Mouse (Mus musculus): Measurements from ENCODE around the gene Gm43064.
"Not testable (repeated sequence)": the region's sequence is repeated elsewhere in the genome, so short reads cannot be mapped to it uniquely, and the experiment has no call there.

Gm43064 gene

GRCm38 (mm10) chr3:103808891-103809798 is at the start of gene Gm43064, which contains the start of the genes Dclre1b and Ap4b1:
Gene Gm43064, plus strand, starts transcription at chr3:103809573.
Gene Dclre1b, minus strand, starts transcription at chr3:103809444.
Gene Ap4b1, plus strand, starts transcription at chr3:103809520.
- peak; percentile 91 to 92 for DNase-seq

- no peak for DNase-seq
These were observed 42.6 kb upstream of the Gm43064 start for GRCm38 (mm10) chr3:103766789-103767188.

GRCm38 (mm10) chr3:103771531-103772130 is 37.7 kb upstream of the Gm43064 start:
- DNase-seq, result no peak

GRCm38 (mm10) chr3:103772846-103773245 is 36.5 kb upstream of the Gm43064 start:
- DNase-seq, result peak; percentile 59 to 66

GRCm38 (mm10) chr3:103773508-103773907 is 35.9 kb upstream of the Gm43064 start:
- DNase-seq, result peak; percentile 50 to 55

GRCm38 (mm10) chr3:103774009-103774408 is 35.4 kb upstream of the Gm43064 start:
- DNase-seq, result no peak

- no peak for DNase-seq
These were observed 31.4 kb upstream of the Gm43064 start for GRCm38 (mm10) chr3:103777940-103778339.

GRCm38 (mm10) chr3:103778660-103779059 is 30.7 kb upstream of the Gm43064 start:
- DNase-seq, result no peak

GRCm38 (mm10) chr3:103779183-103779582 is 30.2 kb upstream of the Gm43064 start:
- DNase-seq, result peak in 1 of 2 experiments; percentile 40

- DNase-seq, result no peak
These were observed 29.1 kb upstream of the Gm43064 start for GRCm38 (mm10) chr3:103780271-103780670.

- no peak for DNase-seq
These were observed 28.6 kb upstream of the Gm43064 start for GRCm38 (mm10) chr3:103780777-103781176.

GRCm38 (mm10) chr3:103782844-103783609 is 26.3 kb upstream of the Gm43064 start:
- DNase-seq, result peak; percentile 54 to 57

GRCm38 (mm10) chr3:103787225-103787624 is 22.1 kb upstream of the Gm43064 start:
- peak in 1 of 2 experiments; percentile 43 for DNase-seq

- DNase-seq, result no peak
These were observed 20.3 kb upstream of the Gm43064 start for GRCm38 (mm10) chr3:103789096-103789495.

GRCm38 (mm10) chr3:103789891-103790345 is 19.5 kb upstream of the Gm43064 start:
- DNase-seq, result no peak

- DNase-seq, result peak; percentile 48 to 51
These were observed 18.8 kb upstream of the Gm43064 start for GRCm38 (mm10) chr3:103790346-103791145.

- DNase-seq, result peak; percentile 94 to 95
These were observed 17.9 kb upstream of the Gm43064 start, which contains the start of gene Hipk1 for GRCm38 (mm10) chr3:103791230-103792110. Gene Hipk1, minus strand, starts transcription at chr3:103791563.

- not testable (repeated sequence) for DNase-seq
These were observed 17.3 kb upstream of the Gm43064 start for GRCm38 (mm10) chr3:103792111-103792406.

- no peak for DNase-seq
These were observed 16.8 kb upstream of the Gm43064 start for GRCm38 (mm10) chr3:103792566-103792965.

GRCm38 (mm10) chr3:103796389-103796788 is 13.0 kb upstream of the Gm43064 start:
- no peak for DNase-seq

GRCm38 (mm10) chr3:103799507-103799906 is 9.9 kb upstream of the Gm43064 start:
- no peak for DNase-seq
